Mouse (Mus musculus) forelimb bud, embryonic 11.5 days (tissue): ENCODE measurements around the gene Mab21l3.

ENCODE experiments used
- DNase-seq: peaks from one replicate; pipeline ENCODE4 v3.0.0-alpha.2; 2012; ENCODE audit warnings: low read depth, low spot score

The Mab21l3 gene

DNA sequence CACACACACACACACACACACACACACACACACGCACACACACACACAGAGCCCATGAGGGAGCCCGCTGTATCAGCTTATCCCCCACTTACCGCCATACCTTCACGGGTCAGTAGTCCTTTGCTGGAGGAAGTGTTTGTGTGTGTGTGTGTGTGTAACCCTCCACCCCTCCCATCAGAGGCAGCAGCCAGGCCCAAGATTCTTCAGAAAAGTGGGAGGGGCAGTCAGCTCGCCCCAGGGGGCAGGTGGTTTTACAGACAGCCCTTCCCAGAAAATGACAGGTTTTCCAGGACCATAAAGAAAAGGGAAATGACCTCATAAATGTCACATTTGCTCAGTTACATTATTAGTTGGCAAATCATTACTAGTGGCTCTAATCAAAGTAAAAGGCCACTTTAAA lies at the start of gene Mab21l3:
Gene Mab21l3, minus strand, starts transcription at position 144 of the 400 bp plus-strand sequence.
- no peak for DNase-seq

DNA sequence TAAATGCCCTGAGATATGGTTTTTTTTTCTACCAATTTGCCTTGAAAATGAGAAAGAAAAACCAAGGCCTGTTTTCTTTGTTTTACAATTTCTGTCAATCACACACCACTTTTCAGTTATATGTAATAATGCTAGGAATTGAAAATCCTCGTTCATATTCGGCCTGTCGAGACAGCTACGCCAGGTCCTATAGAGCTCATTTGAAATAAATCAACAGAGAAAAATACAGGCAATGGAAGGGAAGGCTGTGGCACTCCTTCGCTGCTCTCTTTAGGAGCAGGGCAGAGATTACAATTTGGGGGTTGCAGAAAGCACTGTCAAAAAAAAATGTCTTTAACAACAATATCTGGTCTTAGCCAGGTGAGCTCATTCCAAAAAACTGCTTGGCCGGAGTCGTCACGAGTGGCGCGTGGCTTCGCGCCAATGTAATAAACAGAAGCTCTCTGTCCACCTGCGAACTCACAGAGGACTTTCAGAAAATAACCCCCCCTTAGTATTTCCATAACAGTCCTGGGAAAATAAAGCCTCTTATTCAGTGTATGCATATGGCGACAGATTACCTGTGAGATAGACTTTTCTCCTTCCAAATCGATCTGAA lies 48.7 kb upstream of the Mab21l3 start:
- no peak for DNase-seq

DNA sequence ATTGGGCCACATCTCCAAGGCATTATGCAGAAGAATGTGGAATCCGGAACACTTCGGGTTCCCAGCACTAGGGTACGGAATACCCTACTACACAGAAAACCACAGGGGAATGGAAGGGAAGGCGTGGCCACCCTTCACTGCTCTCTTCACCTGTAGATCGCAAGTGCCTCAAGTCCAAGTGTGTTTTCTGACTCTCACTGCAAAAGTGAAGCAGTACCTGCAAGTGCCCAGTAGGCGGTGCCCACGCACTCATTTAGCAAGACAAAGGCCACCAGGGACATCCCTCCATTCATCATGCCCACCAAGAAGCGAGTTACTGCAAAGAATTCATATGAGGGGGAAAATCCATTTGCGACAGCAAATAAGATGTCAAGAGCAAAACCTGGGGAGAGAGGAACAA lies 48.1 kb upstream of the Mab21l3 start:
- peak; percentile 87 for DNase-seq

DNA sequence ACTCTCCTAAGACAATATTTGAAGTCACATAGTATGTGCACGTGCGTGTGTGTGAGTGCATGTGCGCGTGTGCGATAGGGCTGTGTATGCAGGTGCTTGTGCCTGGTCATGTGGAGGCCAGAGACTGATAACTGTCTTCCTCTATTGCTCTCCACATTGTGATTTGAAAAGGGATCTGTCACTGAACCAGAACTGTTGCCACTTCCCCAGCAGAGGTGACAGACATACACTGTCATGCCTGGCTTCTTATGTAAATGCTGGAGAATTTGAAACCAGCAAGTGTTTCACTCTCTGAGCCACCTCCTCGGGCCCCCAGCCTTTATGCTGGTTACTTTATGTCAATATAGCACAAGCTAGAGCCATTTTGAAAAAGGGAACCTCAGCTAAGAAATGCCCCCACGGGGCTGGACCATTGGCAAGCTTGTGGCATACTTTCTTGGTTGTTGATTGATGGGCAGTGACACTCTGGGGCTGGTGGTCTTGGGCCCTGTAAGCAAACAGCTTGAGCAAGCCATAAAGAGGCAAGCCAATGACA lies 46.7 kb upstream of the Mab21l3 start:
- no peak for DNase-seq

DNA sequence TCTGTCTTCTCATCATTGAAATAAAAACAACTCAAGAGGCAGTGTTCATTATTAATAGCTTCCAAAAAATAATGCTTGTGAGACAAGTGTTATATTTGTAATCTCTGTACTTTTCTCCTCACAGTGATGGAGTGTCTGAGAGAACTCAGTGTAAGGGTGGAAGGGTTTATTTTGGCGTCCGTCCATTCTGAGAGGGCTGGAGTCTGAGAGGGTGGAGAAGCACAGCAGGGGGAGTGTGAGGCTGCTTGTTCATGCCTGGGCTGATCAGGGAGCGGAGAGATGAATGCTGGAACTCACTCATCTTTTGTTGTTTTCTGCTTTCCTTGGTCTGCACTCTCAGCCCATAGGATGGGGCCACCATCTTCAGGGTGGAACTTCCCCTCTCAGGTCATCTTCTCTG lies 36.8 kb upstream of the Mab21l3 start:
- no peak for DNase-seq

DNA sequence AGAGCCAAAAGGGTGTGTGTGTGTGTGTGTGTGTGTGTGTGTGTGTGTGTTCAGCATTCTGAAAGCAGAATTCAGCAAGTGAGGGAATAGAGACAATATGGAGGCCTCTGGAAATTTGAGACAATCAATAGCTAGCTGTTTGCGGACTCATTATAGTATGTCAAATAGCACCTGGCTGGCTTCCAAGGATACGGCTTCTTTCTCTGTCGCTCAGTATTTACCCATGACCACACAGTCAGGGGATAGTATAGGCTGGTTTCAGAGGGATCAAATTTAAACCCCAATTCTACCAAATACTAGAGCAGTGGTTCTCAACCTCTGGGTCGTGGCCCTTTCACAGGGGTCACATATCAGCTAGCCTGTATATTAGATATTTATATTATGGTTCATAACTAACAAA lies 36.3 kb upstream of the Mab21l3 start:
- DNase-seq = no peak

DNA sequence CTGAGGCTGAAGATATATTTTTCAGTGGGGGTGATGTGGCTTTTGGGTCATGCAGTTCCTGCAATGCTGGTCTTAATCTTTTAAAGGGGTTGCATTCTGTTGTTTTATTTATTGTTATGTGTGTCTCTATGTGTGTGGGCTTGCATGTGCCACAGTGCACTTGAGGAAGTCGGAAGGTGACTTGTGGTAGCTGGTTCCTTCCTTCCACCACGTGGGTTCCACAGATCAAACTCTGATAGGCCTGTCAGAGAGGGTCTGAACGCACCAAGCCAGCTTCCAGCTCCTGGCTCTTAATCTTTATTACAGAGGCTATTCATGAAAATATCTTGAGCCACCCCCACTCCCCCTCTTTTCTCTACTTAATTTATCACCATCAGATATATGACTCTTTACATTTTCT lies 35.1 kb upstream of the Mab21l3 start:
- DNase-seq = no peak

DNA sequence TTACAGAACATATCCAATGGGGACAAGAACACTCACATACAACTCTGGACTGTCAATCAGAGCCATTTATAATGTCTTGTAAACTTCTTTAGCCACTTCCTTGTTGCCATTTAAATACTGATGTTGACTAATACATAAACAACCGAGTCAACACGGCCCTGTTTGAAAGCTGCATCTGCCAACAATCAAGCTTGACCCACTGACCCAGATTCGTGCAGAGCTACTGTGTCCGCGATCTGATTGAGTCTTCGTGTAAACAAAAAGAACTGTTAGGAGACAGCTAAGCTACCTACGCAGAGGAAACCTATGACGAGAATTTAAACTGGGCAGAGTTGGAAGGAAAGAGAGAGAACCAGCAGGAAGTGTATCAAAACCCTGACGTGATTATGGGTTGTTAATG lies 33.0 kb upstream of the Mab21l3 start:
- DNase-seq = no peak

DNA sequence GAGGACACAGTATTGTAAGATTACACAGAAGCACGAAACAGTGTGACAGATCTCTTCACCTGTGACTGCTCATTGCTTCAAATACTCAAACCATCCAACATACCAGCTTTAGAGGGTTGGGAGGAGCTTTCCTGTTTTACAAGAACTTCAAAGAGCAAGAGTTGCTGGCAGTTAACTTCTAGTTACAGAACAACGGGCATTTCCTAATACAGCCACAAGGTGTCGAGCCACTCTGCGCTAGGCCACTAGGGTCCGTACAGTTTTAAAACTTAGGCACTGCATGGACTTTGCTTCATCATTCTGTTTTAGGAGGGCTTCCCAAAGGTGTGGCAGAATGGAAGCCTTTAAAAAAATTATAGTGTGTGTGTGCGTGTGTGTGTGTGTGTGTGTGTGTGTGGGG lies 32.1 kb upstream of the Mab21l3 start:
- DNase-seq = no peak

DNA sequence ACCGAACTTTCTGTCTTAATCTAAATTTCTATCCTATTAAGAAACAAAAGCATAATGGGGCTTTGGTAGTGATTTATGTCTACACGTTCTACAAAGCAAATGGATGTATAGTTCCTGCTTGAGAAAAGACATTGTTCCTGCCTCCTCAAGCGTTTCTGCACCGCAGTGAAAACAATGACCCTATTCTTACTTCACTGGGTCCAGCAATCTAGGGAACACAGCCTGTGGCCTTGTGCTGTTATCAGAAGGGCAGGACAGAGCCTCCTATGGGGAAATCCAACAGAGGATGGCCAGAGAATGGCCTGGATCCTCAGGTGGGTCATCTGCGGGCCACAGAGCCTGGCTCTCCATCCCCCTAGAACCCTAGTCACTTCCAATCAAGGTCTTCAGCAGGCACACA lies 29.4 kb upstream of the Mab21l3 start:
- DNase-seq = no peak

DNA sequence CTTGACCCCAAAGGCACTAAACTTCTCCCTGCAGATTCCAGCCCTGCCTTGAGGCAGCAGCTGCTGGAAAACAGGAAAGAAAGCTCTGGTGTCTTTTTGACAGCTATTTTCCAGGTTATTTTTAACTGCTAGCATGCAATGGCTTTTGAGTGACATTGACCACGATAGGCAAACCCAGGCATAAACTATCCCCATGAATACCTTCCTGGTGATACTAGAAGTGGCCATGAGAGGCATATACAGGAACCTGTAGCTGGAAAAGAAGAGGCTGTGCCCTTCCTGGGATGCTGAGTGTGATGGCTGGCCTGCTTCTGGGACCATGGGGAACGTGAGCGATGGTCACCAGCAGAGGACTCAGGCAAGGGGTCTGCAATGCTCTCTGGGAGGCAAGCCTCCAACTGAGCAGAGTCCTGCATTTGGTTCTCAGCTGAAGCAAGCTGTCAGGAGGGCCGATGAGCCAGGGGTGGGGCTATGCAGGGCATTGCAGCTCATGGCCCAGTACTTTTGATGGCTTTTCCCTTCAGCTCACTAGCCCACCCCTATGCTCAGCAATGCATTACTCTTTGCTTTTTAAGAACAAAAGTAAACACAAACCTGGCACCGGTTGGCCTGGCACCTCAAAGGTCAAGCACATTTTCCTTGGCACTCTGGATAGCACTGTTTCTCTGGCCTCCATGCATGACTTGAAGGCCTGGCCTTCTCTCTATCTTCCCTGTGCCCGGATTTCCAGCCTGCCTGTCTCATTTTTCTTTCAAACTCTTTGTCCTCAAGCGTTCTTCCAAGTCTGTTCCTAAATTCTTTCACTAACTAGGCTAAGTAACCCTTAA lies 27.9 kb upstream of the Mab21l3 start:
- DNase-seq = peak; percentile 27

DNA sequence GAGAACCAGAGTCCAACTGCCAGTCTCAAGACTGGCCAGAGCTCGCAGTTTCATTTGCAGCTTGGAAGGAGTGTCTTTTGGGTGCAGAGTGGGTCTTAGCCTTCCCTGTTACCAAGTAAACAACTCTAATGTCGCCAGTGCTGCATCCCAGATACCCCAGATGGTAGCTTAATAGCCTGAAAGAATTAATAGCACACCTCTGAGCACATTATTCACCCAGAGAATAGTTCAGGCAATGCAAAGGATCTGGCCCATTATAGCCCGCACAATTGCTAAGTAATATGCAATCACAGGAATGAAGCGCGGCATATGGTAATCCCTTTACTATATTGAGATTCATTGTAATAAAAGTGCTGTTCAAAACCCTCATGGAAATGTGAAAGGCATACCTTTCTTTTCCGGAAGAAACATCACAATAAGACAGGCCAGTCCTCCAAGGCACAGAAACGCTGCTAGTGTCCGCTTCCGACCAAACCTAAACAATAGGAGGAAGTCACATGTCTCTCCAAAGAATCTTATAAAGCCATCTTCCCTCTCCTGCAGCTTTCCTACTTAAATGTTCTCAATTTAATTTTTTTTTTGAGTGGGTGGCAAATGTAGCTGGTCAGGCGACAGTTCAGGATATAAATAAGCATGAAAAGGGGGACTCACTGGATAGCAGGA lies 26.6 kb upstream of the Mab21l3 start:
- DNase-seq = no peak

DNA sequence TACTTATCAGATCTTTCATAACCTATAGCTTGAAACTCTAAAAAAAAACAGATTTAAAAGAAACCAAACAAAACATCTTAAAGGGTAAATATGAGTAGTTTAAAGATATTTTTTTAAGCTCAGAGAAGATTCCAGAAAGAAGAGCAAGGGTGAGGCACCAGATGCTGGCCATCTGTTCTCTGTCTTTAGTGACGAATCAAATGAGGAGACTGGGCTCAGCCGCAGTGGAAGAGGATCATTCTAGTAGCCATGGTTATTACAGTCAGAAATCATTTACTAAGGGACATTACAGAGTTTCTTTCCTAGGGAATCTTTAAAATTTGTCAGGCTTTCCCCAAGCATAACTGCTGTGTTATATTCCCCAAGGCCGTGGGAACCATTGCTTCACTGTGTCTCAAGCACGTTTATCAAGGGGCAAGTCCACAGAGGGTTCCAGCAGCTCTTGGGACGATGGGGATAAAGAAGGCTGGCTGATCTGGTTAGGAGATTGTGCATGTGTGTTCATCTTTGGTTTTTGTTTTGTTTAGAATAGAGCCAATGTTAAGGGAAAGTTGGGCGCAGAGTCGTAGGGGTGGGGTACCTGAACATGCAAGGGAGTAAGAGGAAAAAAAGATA lies 24.4 kb upstream of the Mab21l3 start:
- no peak for DNase-seq

DNA sequence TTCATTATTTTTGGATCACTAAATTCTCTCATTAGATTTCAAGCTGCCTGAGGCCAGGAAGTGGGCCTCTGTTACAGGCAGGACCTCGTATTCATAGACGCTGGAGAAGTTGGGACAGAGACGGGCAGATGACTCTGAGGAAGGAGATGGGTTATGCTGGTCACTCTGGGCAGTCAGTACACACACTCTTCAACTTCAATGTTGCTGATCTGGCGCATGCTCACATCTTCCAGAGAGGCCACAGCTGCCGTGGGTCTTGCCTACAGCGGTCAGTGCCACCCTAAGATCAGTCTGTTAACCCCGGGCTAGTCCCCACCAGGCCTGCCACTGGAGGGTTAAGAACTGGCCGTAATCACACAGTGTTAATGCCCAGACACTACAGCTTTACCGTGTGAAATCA lies 23.2 kb upstream of the Mab21l3 start:
- DNase-seq = no peak

DNA sequence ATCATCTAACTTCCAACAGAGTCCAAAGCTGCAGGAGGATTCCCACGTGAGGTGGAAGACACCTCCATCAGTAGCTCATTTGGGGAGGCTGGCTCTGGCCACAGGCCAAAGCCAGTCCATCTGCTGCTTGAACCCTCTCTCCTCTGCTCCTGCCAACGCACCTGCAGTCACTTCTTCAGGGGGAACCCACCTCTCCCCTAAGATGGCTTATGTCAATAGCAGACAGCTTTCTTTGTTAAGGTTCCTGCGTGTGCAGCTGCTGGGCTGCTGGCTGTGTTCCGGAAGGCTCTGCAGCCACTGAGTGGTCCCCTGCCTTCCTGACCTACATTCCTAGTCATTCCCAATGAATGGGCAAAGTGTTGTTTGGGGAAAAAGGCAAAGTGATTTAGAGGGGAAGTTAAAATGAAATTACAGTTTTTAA lies 18.3 kb upstream of the Mab21l3 start:
- DNase-seq = no peak

DNA sequence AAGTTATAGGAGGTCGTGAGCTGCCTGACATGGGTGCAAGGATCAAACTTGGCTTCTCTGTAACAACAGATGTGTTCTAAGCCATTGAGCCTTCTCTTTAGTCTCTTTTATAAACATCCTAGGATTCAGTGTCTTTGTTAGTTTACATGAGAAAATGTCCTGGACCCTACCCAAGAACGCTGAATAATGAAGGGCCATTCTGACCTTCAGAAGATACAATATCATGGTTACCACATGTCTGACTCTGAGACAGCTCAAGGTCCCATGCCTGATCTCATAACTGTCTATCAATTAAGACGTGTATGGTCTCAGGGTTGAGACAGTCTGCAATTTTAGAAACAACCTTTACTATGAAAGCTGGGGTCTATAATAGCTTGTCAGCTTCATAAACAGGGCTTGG lies 13.1 kb upstream of the Mab21l3 start:
- DNase-seq = no peak

DNA sequence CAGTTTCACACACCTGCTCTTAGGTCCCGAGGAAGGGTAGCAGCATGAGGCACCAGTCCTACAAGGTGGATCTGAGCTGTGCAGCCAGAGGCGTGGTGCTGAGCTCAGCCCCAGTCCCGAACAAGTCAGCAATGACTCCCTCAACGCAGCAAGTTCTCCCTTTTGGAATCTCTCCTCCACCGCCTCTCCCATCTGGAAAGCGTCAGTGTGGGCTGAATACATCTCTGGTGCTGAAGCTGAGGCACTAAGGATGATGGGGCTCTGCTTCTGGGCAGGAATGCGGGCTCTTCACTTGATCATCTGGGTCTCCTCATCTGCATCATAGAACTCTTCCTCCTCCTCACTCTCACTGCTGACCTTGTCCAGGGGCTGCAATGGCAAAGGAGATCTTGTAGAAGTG lies 11.4 kb upstream of the Mab21l3 start:
- no peak for DNase-seq

DNA sequence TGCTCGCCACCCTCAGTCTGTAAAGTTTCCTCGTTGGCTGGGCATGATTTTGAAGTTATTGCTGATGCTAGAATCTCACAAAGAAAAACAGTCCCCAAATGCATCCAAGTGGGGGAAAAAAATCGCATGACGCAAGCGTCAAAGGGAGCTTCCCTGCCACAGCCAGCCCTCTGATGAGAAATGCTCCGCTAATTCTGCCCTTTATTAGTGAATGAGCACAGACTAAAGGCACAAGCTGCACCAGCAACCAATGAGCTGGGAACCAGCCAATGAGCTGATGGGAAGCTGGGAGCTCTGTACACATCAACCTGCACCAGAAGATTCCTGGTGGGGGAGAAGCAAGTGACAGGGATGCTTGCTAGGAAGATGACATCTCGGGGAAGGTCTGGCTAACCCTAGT lies 11.0 kb upstream of the Mab21l3 start:
- no peak for DNase-seq

DNA sequence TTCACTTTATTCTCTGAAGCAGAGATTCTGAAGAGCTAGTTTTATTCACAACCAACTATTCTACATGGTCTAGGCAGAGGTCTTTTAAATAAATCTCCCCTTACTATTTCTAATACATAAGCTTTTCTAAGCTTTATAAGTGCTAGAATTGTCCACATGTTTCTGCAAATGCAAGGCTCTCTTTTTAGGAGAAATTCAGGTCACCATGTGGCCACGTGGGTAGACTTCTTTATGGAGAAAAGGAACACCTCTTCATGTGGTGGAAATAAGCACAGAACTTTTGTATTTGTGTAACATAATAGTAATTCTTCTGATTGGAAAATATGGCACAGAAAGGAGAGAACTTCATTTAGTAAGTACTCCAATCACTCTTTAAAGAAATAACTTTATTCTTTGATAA lies 5.3 kb upstream of the Mab21l3 start:
- DNase-seq = no peak

DNA sequence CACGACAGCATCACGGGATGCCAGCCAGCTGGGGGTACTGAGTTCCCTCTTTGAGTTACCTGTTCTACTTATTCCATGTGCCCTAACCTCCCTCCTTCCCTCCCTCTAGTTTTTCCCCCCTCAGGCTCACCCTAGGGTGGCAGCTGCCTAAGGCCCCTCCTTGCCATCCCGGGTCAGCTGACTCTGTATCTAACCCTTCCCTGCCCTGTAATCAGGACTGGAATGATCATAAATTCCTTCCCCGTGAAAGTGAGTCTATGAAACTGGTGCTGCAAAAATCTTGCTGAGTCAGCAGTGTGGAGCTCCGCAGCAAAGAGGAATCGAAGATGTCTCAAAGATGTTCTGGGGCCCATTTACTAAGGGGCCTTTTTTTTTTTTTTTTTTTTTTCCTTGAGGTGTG lies 2.6 kb upstream of the Mab21l3 start:
- DNase-seq = no peak

DNA sequence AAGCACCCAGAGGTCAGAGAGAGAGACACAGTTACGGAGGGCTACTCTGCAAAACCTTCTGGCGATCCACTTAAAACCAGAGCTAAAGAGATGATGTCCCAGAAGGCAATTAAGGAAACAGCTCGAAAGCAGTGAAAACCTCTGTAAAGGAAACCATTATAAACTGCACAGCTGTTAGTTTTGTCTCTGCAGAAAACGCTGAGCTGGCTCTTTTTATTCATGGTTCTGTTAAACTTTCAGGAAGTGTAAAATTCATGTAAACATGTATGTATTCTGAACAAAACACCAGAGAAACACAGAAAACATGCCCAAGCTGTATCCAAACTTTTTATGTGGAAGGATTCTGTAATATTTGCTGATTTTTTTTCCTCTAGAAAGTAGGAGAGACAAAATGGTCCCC lies 2.7 kb downstream of the Mab21l3 start:
- DNase-seq = no peak

DNA sequence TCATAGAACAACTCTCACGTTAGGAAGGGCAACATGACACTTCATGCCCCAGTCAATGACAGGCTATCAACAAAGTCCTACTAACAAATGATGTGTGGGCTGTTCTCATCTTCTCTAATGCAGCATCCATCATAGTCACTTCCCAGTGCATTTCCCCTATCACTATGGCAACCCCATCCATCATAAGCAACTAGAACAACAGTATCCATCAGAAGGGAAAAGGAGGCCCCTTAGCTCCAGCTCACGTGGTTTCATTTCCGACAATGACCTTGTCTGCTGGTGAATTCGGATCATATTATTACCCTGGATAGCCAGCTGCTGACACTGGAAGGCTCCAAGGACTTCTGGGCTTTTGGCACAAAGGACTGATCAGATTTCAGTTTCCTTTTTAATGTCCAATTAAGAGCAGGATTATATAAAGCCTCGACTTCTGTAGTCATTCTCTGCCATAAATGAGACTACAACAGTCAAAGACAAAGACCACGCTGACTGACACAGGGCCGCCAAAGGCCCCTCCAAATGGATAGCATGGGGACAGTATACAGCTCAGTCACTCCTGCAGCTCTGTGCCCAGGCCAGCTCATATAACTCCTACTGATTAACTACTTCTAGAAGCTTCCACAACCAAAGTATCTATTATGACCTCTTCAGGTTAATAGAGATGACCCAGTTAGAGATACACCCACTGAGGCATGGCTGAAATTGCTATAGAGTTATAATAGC lies 6.2 kb downstream of the Mab21l3 start:
- no peak for DNase-seq
